Mouse (Mus musculus): ENCODE data around the gene Sys1.

Sys1 gene

DNA sequence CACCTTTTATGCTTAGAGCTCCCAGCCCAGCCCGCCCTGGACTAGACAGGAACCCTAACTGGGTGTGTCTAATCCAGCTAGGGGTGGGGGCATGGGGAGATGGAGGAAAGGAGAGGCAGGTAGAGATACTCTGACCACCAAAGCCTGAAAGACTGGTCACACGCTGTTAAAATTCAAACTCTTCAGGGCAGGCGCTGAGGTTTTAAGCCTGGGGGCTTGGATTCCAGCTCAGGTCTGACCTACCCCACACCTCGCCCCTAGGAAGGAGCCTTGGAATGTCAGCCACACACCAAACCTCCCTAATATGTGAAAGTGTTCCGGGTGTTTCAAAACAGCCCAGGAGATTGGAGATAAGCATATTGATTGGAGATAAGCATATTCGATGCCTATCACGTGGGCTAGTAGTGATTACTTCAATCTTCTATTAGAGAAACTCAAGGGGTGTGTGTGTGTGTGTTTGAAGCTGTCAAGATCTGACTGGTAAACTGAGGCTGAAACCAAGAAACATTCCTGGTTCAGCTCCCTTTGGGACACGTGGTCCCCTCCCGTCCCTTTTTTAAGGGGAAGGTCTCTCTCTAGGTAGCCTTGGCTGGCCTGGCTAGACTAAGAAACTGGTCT lies 23.4 kb upstream of the Sys1 start:
- in situ Hi-C loops (cut with MboI; ENCODE audit: unreplicated experiment in 2 of 2) = no loop called here

DNA sequence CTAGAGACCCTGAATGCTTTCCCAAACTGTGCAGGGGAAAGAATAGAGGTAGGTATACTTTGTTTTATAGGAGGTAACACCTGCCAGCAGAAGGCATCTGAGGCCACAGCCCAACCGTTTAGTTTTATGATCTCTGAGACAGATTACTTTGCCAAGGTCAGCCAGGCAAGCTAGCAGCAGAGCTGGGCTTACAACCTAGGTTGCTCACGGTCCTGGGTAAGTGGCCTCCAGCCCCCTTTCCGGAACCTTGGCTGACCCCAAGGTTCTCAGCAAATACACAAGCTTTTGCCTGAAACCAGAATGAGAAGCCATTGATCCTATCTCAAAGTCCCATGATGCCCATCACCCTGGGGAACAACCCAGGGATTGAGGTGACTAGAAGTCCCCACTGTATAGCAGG lies 22.1 kb upstream of the Sys1 start:
- in situ Hi-C loops (cut with MboI; ENCODE audit: unreplicated experiment in 2 of 2) = no loop called here

DNA sequence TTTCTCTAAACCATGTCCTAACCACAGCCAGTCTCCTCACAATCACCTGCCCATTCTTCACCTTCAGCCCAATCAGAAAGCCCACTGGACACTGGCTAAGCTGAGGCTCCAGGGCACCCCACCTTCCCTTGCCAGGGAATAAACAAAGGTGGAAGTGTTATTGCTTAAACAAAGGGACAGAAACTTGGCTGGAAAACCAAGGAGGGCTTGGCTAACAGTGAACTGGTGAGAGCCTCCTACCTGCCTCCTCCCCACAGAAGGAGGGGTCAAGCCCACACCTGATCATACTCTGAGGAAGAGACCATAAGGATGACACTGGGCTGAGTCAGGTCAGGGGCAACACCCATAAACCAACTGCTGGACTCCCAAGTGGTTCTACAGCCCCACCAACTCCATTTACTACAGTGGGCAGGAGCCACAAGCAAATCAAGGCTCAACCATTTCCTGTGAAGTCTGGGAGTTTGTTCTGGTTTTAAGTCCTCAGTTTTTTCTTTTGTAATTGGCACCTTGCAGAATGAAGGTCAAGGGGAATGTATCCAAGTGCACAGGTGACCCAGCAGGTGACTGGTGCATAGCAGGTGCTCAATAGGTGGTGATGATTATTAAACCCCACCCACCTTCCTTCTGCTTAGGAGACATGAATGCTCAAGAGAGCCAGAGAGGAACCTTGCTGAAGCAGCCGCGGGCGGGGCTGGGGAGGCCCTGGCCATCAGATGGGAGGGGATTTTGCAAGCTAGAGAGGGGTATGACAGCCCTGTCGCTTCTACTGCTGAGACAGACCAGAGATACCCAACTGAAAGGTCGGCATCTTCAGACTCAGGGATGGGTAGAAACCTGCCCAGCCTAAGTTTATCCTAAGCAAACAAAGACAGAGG lies 21.3 kb upstream of the Sys1 start:
- in situ Hi-C loops (cut with MboI; ENCODE audit: unreplicated experiment in 2 of 2) = no loop called here

DNA sequence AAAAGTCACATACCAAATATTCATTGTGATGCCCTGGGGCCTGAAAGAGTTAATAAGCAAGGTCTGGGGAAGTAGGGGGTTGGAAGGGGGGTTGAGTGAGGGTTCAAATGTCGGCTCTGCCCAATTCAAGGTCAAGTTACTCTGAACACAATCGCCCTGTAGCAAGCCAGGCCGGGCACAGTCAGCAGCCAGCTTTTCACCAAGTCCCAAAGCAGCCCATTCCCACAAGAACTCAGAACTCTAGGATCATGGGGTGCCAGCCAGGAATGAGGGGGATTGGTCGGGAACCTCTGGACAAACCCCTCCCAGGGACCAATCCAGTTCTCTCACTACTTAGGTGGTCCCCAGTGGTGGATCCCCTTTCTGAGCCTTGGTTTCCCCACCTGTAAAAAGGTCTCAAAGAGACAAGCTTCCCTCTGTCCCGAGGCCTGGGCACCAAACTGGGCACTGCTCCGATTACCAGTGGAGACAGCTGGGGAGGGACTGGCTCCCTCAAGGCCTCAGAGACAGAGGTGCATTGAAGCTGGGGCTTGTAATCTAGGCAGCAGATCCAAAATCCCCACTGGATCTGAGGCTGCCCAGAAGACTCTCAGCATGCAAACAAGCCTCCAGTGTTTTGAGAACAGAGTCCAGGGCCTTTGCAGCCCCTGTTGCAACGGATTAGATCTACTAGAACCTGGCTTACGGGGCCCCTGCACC lies 20.4 kb upstream of the Sys1 start:
- in situ Hi-C loops (cut with MboI; ENCODE audit: unreplicated experiment in 2 of 2) = no loop called here

DNA sequence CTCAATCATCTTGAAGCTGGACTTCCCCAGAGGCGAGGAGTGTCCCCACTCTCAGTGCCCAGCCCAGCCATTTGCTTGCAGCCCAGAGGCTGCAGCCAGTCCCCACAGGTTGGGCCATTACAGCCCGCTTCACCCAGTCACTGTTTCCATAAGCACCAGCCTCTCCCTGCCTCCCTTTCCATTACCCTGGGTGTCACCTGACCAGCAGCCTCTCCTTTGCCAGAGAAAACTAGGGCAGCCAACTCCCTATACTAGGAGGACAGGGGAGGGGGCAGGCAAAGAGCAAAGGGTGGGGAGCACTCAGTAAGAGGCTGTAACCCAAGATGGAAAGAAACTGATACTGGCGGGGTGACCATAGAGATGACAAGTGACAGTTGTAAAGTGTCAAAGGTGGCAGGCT lies 19.8 kb upstream of the Sys1 start:
- in situ Hi-C loops (cut with MboI; ENCODE audit: unreplicated experiment in 2 of 2) = no loop called here

DNA sequence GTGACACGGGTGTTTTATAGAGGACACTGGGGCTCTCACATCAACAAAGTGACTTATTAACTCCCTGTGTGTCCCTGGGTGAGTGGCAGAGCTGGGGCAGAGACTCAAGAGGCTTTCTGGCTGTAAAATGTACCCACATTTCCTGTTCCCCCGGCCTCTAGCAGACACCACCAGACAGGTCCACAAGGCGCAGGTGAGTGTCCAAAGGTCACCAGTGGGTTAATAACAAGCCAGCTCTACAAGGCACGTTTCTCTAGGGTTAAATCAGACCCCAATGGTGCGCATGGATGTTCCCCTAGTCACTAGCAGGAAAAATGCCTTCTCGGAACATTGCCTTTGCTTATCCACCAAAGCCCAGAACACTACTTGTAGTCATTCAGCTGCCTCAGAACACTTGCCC lies 19.1 kb upstream of the Sys1 start:
- in situ Hi-C loops (cut with MboI; ENCODE audit: unreplicated experiment in 2 of 2) = no loop called here

DNA sequence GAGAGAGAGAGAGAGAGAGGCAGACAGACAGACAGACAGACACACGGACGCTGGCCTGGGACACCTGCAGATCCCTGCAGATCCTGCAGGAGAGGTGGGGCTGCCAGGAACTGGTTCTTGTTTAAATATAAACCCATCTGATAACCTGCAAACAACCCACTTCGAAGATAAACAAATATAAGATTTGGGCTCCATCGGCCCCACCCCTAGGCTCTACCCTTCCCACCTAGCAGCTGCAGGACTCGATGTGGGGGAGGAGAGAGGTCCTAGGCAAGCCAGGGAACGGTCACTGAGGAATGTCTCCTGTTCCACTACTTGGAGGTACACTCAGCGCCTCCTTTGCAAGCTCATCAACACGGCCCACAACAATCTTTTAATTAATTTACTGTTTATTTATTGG lies 18.5 kb upstream of the Sys1 start:
- in situ Hi-C loops (cut with MboI; ENCODE audit: unreplicated experiment in 2 of 2) = no loop called here

DNA sequence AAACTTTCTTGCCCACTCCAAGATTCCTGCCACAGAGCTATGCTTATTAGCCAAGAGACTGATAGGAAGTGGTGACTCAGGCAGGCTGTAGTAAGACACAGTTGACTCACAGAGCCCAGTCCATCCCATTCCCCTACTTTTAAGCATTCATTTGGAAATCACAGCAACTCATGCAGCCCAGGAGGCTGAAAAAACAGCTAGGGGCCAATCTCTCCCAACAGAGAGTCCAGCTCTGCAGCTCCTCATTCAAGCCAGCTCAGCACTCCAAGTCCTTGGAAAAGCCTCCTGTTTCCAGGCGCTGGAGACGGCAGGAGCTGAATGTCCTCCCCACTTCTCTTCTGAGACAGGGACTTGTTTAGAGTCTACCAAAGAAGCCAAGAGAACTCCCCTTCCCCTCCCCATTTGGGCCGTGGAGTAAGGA lies 17.8 kb upstream of the Sys1 start:
- in situ Hi-C loops (cut with MboI; ENCODE audit: unreplicated experiment in 2 of 2) = no loop called here

DNA sequence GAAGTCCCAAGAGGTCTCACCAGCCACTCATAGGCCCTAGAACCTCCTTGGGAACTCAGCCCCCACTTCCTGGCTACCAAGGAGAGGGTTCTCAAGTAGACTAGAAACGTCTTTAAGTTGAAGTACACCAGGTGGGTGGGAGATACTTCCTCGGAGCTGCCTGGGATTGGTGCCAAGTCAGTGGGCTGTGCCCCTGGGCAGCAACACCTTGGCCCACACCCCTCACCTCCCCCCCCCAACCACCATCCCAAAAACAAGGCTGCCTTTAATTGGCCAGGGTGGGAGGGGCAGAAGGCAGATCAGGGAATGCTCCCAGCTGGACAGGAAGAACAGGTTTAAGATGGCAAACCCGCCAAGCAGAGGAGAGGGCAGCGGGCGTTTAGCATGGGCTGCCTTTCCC lies 16.4 kb upstream of the Sys1 start:
- in situ Hi-C loops (cut with MboI; ENCODE audit: unreplicated experiment in 2 of 2) = no loop called here

DNA sequence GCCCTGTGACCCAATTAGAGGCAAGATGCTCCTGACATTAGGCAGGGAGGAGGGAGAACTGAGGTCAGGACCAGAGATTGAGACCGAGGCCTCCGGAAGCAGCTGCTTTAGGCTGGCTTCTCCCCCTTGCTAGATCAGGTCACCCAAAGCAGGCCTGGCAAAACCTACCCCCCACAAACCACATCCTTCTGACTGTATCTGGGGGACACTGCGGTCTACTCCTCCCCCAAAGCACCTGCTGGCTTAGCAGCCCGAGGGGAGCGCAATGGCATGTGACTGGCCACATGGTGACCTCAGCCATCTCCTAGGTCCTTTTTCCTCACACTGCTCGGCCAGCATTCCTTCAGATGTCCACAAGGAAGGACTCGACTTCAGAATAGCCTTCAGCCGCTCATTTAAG lies 15.6 kb upstream of the Sys1 start:
- in situ Hi-C loops (cut with MboI; ENCODE audit: unreplicated experiment in 2 of 2) = no loop called here

DNA sequence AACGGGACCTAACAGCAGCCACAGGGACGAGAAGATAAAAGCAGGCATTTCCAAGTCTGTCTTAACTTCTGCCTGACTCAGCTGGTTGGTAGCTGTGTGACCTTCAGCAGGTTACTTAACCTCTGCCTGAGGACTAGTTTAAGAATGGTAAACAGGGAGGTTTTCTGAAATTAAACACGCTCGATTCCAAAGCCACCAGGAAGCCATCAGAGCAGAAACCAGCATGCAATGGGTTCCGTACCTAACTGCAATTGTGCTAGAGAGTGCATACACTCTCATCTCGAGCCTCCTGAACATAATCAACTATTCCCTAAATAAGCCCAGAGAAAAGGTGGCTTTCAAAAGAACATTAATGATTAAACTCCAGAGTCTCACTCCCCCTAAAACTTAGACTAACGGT lies 15.0 kb upstream of the Sys1 start:
- in situ Hi-C loops (cut with MboI; ENCODE audit: unreplicated experiment in 2 of 2) = no loop called here

DNA sequence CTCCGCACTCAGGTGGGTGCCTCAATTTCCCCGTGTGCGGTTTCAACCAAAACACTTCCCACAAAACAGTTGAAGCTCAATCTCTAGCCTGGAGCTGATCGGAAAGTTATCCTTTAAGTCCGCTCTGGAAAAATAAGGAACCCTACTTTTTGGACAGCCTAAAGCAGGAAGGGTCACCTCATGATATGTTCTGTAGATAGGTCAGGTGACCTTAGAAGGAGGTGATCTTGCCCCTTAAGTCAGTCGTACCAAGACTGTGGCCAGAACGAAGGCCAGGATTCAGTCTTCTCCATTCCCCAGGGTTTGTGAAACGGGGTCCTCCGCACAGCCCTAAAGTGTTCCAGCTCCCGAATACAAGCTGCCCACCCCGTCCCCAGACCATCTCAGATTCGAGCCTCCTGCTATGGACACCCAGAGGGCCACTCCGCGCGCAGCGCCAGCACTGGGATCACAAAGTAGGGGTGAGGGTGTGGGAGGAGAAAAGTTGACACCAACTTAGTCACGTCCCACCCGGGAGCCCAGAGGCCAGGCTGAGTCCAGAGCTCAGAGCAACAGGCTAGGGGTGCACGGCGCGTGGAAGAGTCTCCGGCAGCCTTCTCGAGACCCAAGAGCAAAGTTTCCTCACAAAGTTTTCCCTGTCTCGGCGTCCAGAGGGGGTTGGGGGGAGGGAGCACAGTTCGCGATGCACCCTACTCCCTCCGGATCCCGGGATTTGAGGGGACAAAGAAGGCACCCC lies 14.3 kb upstream of the Sys1 start:
- in situ Hi-C loops (cut with MboI; ENCODE audit: unreplicated experiment in 2 of 2) = no loop called here

DNA sequence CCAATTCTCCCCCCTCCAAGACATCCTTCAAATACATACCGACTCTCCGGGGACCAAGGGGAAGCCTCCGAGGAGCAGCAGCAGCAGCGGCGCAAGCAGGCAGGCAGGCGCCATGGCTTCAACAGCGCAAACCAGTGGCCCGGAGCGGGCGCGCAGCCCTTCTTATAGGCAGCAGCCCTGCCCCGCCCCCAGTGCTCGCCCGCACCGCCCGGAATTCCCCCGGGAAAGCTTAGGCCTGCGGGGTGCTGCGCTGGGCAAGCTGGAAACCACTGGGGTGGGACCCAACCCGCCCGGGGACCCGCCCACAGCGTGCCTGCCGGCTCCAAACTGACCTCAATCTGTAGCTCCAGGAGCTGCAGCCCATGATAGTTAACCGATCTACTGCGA lies 13.7 kb upstream of the Sys1 start:
- in situ Hi-C loops (cut with MboI; ENCODE audit: unreplicated experiment in 2 of 2) = no loop called here

DNA sequence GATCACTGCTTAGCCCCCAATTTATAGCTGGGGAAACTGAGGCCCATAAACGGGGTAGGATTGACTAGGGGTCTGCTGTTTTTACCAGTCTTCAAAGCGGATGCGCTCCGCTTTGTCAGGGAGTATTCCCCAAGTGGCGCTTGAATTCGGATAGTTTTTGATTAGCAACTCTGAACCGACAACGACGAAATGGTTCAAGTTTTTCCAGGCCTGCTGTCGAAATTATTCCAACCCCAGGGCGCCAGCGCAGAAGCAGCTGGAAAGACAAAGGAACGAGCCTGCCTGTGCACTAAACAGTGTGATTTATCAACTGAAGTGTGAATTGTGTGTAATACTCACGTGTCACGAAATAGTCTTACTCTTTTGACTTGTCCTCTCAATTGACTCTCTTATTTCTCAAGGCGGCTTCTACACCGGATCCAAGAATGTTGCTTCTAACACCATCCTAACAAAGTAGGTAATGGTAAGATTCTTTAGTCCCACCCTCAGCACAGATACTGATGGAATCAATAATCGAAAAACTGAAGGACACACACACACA lies 13.2 kb upstream of the Sys1 start, which contains the start of gene Sdc4:
Sdc4 (minus strand) TSS at position 428 of the 541 bp plus-strand sequence.
- in situ Hi-C loops (cut with MboI; ENCODE audit: unreplicated experiment in 2 of 2) = no loop called here

DNA sequence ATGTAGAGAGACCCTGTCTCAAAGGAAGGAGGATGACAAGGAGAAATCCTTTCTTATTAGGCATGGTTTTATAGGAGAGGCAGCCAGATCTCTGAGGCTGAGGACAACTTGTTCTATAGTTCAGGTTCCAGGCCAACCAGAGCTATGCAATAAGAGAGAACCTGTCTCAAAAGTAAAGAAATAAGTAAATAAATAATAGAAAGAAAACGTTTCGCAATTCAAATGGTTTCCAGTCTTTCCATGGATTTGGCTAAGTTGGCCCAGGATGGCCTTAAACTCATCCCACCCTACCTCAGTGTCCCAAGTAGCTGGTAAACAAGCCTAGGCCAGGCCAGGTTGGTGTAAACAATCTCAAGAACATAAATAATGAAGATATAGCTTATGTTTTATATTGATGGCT lies 12.1 kb upstream of the Sys1 start:
- in situ Hi-C loops (cut with MboI; ENCODE audit: unreplicated experiment in 2 of 2) = no loop called here

DNA sequence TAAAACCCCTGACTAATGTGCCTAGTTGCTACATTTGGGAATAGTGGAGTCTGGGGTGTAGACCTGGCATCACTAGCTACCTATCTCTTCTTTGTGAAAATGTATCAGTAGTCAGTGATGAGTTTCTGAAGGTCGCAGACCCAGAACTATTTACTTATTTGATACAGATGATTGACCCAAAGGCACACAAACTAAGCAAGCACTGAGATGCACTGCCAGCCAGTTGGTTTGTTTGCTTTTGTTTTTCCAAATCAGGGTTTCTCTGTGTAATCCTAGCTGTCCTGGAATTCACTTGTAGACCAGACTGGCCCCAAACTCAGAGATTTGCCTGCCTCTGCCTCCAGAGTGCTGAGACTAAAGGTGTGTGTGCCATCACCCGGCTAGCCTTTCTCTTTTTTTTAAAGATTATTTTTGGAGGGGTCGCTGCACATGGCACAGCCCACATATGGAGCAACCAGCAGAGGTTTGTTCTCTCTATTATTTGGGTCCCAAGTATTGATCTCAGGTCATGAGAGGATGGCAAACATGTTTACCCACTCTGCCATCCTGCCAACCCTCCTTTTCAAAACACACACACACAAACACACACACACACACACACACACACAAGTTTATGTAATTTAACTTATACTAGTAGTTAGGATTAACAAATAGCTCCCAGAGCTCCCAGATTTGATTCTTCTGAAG lies 11.2 kb upstream of the Sys1 start:
- in situ Hi-C loops (cut with MboI; ENCODE audit: unreplicated experiment in 2 of 2) = no loop called here

DNA sequence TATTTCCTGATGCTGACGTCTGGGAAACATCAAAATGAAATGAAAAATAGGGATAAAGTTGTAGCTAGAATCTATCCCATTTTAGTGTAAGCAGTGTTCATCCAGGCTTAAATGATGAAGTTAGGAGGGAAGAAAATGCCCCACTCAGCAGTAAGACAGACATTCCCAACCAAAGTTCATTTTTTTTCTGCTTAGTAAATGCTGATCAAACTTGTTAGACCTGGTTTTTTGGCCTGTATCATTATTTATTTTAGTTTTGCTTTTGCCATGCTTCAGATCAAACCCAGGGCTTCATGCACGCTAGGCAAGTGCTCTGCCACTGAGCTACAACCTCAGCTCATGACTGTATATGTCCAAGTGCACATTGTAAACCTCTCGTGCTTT lies 10.7 kb upstream of the Sys1 start:
- in situ Hi-C loops (cut with MboI; ENCODE audit: unreplicated experiment in 2 of 2) = no loop called here

DNA sequence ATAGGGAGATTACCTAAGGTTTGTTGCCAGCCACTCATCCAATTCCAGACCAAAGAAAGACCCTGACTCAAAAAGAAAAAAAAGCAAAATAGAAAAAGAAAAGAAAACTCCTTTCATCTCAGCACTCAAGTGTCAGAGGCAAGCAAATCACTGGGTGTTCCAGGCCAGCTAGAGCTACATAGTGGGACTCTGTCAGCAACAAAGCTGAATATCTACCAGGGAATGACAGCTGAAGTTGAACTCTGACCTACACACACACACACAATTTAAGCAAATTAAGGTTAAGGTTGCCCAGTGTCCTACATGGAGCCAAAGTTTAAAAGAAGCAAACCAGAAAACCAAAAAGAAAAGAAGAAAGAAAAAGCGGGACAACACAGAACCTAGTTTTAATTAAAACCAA lies 8.6 kb upstream of the Sys1 start:
- in situ Hi-C loops (cut with MboI; ENCODE audit: unreplicated experiment in 2 of 2) = no loop called here

DNA sequence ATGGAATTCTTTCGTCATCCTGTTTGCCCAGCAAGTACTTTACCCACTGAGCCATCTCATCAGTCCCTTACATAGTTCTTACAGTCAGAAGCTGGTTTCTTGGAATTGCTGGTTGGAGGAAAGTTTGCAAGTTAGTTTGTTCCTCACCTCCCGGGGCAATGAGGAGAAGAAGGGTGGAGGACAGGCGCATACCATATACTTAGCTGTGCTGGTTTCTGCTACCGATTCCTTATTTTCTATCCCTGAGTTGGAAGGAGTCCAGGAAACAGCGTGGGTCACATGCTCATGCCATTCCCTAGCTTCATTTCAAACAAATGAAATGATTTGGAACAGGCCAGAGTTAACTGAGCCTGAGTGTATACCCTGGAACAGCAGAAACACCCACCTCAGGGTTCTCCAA lies 7.8 kb upstream of the Sys1 start:
- in situ Hi-C loops (cut with MboI; ENCODE audit: unreplicated experiment in 2 of 2) = no loop called here

DNA sequence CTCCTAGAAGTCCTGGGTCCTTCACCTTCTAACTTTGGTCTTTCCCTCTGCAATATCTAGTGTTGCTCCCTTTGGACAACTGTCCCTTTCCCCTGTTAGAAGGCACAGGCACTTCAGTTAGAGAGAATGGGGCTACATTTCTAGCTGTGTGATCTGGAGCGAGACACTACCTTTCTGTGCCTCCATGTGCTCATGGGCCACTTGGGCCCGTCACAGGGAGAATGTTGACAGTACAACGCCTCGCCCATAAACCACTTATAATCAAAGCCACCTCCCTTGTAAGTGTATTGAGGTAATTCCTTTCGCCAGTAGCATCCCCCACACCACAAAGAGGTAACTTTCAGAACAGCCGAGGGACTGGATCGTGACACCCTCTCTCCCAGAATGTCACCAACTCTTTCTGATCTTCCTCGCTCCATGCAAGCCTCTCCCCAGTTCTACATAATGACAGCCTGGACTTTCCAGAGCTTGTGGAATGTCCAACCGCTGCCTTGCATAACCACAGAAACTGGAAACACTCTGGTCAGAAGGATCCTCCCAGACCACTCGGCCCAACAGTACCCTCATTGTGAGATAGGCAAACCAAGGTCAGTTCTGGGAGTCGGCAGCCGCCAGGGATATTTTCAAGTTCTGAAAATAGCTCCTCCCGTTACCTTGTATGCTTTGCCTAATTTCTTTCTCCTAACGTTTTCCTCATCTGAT lies 7.3 kb upstream of the Sys1 start:
- in situ Hi-C loops (cut with MboI; ENCODE audit: unreplicated experiment in 2 of 2) = no loop called here

All from v-Abl transformed pro-B cells (cell line).